Mouse (Mus musculus) kidney, embryonic 14.5 days (tissue): ENCODE measurements around the gene Mus81. TPM values are rescaled to one million over a fixed set of nuclear protein-coding genes. Genes with fewer than 3 reads are reported as not detected.
A peak's percentile ranks its signal among the peaks of the same experiment; 100 is the strongest.

ENCODE experiments used
- ATAC-seq: fragments of 200-750 bp; cut with Nextera tagmentation; 2 replicates; pipeline ENCODE4 v1.8.0; 2017; ENCODE audit warnings: moderate number of reproducible peaks, mild to moderate bottlenecking, moderate TSS enrichment, moderate library complexity; ENCODE audit not compliant: low FRiP score, low TSS enrichment
- H3K27ac ChIP-seq: fragments of 300-500 bp; sonication (generic); 2 replicates; pipeline ENCODE4 v1.5.1; 2014; ENCODE audit warnings: low read depth, mild to moderate bottlenecking, low read length, moderate library complexity, mixed read lengths
- H3K27me3 ChIP-seq: fragments of 300-500 bp; sonication (generic); 2 replicates; pipeline ENCODE4 v1.6.1; 2014; ENCODE audit warnings: mild to moderate bottlenecking, low read length; ENCODE audit not compliant: control insufficient read depth, insufficient read depth
- H3K36me3 ChIP-seq: fragments of 300-500 bp; sonication (generic); 2 replicates; pipeline ENCODE4 v1.6.1; 2014; ENCODE audit warnings: low read length, mixed read lengths; ENCODE audit not compliant: control insufficient read depth, insufficient read depth
- H3K4me1 ChIP-seq: fragments of 300-500 bp; sonication (generic); 2 replicates; pipeline ENCODE4 v1.6.1; 2014; ENCODE audit warnings: low read length, mixed read lengths; ENCODE audit not compliant: control insufficient read depth, insufficient read depth
- H3K4me2 ChIP-seq: fragments of 300-500 bp; sonication (generic); replicated peaks from 2 replicates; pipeline ENCODE4 v1.6.1; 2014; ENCODE audit warnings: low read depth, mild to moderate bottlenecking, low read length
- H3K4me3 ChIP-seq: fragments of 300-500 bp; sonication (generic); 2 replicates; pipeline ENCODE4 v1.5.1; 2014; ENCODE audit warnings: mild to moderate bottlenecking, low read length
- H3K9ac ChIP-seq: fragments of 300-500 bp; sonication (generic); 2 replicates; pipeline ENCODE4 v1.6.1; 2014; ENCODE audit warnings: low read depth, mild to moderate bottlenecking, low read length, moderate library complexity
- H3K9me3 ChIP-seq: fragments of 300-500 bp; sonication (generic); 2 replicates; pipeline ENCODE4 v1.6.1; 2016; ENCODE audit warnings: low read length; ENCODE audit not compliant: control insufficient read depth
- WGBS: fragments of 180-500 bp; shearing (Covaris S2); extraction: QIAGEN DNeasy Blood & Tissue Kit; methylation state at CpG from one replicate; pipeline ENCODE4 v1.1.7; 2014; 5-methylcytosine and 5-hydroxymethylcytosine counted together
- polyA plus RNA-seq: library from polyadenylated mRNA; unstranded; fragments of >200 nt; fragmentation: Nextera tagmentation; extraction: Ambion mirVana; gene quantifications from 2 replicates; pipeline ENCODE4 v1.2.1, GENCODE M21; 2014

Gene Mus81
- 36.2 and 42.2 TPM in 2 replicates for polyA plus RNA-seq

GRCm38 (mm10) chr19:5487768-5488550, at the start of gene Mus81:
TSS of gene Mus81 (minus strand) at chr19:5488402.
- Histone ChIP-seq H3K4me3 (peak within 1 kb of the TSS; percentile 56), H3K9ac (peak within 1 kb of the TSS; percentile 61), H3K27me3 (no peaks in the 10 kb centered on the region), H3K9me3 (no peaks in the 10 kb centered on the region), H3K36me3 (peaks cover 40% of the 10 kb centered on the region), H3K27ac (peak within 1 kb of the TSS; percentile 98), H3K4me2 (peak within 1 kb of the TSS; percentile 81), H3K4me1 (peaks cover 13% of the 10 kb centered on the region; the same call in 1 of the 2 replicates)
- peak; percentile 76 for ATAC-seq
- WGBS, result under 1% methylated on average over 39 of the region's 39 CpGs

DNA sequence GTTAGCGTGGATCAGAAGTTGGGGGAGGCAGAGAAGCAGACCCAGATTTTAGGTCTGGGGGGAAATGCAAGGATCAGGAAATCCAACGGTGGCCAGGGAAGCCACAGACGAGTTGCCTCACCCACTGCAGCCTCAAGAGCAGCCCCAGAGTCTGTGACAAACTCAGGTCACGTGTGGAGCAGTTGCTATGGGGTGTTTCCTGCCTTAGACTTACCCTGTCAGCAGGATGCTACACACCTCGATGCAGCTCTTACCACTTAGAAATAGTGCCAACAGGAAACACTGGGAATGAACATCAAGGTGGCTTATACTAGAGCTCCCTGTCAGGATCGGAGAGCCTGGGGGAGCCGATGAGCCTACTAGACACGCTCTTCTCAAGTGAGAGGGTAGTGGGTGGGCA, 44.3 kb upstream of the Mus81 start:
- H3K27ac ChIP-seq, result no peak overlapping the region
- no peak overlapping the region for H3K4me3 ChIP-seq
- no peak for ATAC-seq
- H3K9ac ChIP-seq, result no peak overlapping the region
- H3K9me3 ChIP-seq, result no peaks in the 10 kb centered on the region
- no peaks in the 10 kb centered on the region for H3K27me3 ChIP-seq
- no peak overlapping the region for H3K4me2 ChIP-seq
- 0 out of 2 replicates have a peak, but pooled peaks cover 3% of the 10 kb centered on the region for H3K4me1 ChIP-seq
- no peaks in the 10 kb centered on the region for H3K36me3 ChIP-seq
- 72% methylated on average over 8 of the region's 8 CpGs for WGBS

DNA sequence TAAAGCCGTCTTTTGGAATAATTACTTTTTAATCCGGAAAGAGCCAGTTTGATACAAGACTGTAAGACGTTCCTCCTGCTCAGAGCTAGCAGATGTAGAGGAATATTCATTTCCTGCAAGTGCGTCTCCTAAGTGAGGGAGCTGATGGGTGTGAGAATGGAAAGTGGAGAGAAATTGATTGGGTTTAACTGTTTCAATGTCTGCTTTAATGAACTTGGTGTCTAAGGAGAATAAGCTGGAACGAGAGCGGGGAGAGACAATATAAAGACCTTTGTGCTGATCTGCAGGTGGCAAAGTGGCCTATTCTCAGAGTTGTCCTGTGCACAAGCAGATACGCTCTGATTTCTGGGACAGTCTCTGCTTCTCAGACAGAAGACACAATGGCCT, 41.9 kb upstream of the Mus81 start:
- Histone ChIP-seq H3K27me3 (no peaks in the 10 kb centered on the region), H3K4me2 (no peak overlapping the region), H3K9me3 (no peaks in the 10 kb centered on the region), H3K36me3 (no peaks in the 10 kb centered on the region), H3K4me1 (0 out of 2 replicates have a peak, but pooled peaks cover 3% of the 10 kb centered on the region), H3K9ac (no peak overlapping the region), H3K27ac (no peak overlapping the region; the same call in 1 of the 2 replicates), H3K4me3 (no peak overlapping the region)
- 64% methylated on average over 7 of the region's 7 CpGs for WGBS
- no peak for ATAC-seq

- 0 out of 2 replicates have a peak, but pooled peaks cover 3% of the 10 kb centered on the region for H3K4me1 ChIP-seq
- peak overlapping the region; percentile 84 for H3K27ac ChIP-seq
- no peaks in the 10 kb centered on the region for H3K27me3 ChIP-seq
- peak; percentile 97 for ATAC-seq
- H3K4me2 ChIP-seq, result peak overlapping the region; percentile 42
- no peak overlapping the region for H3K9ac ChIP-seq
- H3K9me3 ChIP-seq, result no peaks in the 10 kb centered on the region
- H3K36me3 ChIP-seq, result no peaks in the 10 kb centered on the region
- H3K4me3 ChIP-seq, result peak overlapping the region; percentile 12; the same call in 1 of the 2 replicates
- 13% methylated on average over 20 of the region's 20 CpGs for WGBS
Measured at GRCm38 (mm10) chr19:5529325-5530137, 41.3 kb upstream of the Mus81 start.

DNA sequence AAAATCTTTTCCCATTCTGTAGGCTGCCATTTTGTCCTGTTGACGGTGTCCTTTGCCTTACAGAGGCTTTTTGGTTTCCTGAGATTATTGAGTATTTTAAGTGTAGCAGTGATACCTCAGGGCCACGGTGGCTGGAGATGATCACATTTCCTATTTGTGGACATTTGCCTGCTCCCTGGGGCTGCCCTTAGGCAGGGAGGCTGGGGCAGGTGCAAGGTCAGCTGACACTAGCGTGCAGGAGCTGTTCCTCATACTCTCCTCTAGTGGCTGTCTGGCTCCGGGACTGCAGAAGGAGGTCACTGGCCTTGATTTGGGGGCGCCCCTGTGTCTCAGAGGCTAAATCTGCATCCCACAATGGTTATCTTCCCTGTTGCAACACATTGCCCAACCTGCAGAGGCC, 37.0 kb upstream of the Mus81 start:
- WGBS, result 67% methylated on average over 5 of the region's 5 CpGs
- Histone ChIP-seq H3K4me2 (no peak overlapping the region), H3K4me3 (no peak overlapping the region), H3K27me3 (no peaks in the 10 kb centered on the region), H3K36me3 (no peaks in the 10 kb centered on the region), H3K27ac (no peak overlapping the region), H3K9me3 (no peaks in the 10 kb centered on the region), H3K4me1 (0 out of 2 replicates have a peak, but pooled peaks cover 3% of the 10 kb centered on the region), H3K9ac (no peak overlapping the region)
- no peak for ATAC-seq

GRCm38 (mm10) chr19:5518721-5519120, 30.5 kb upstream of the Mus81 start:
- WGBS, result 88% methylated on average over 3 of the region's 3 CpGs
- no peak for ATAC-seq
- H3K27me3 ChIP-seq, result no peaks in the 10 kb centered on the region
- H3K4me2 ChIP-seq, result no peak overlapping the region
- H3K36me3 ChIP-seq, result no peaks in the 10 kb centered on the region
- no peak overlapping the region for H3K4me3 ChIP-seq
- no peaks in the 10 kb centered on the region for H3K4me1 ChIP-seq
- H3K27ac ChIP-seq, result no peak overlapping the region
- no peaks in the 10 kb centered on the region for H3K9me3 ChIP-seq
- no peak overlapping the region for H3K9ac ChIP-seq

DNA sequence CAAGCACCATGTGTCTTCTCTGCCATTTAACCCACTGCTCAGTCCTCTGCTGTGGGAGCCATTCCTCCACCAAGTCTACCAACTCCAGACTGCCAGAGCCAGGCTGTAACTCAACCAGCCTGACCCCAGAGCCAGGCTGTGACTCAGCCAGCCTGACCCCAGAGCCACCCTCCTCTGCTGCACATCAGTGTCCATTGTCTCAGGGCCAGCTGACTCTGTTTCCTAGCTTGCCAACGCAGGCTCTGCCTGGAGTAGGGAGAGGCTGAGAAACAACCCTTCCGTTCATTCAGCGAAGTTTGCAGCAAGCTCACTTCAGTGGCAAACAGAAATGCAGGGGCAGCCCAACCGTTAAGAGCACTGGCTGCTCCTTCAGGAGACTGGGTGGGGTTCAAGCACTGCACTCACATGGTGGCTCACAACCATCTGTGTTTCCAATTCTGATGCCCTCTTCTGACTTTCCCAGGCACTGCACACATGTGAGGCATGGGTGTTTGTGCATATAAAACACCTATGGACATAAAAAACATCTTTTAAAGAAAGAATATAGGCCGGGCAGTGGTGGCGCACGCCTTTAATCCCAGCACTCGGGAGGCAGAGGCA, 28.8 kb upstream of the Mus81 start:
- no peak overlapping the region for H3K4me2 ChIP-seq
- H3K27ac ChIP-seq, result no peak overlapping the region
- H3K36me3 ChIP-seq, result no peaks in the 10 kb centered on the region
- WGBS, result 79% methylated on average over 8 of the region's 8 CpGs
- H3K4me3 ChIP-seq, result no peak overlapping the region
- H3K9me3 ChIP-seq, result no peaks in the 10 kb centered on the region
- H3K4me1 ChIP-seq, result no peaks in the 10 kb centered on the region
- ATAC-seq, result no peak
- no peaks in the 10 kb centered on the region for H3K27me3 ChIP-seq
- H3K9ac ChIP-seq, result no peak overlapping the region

DNA sequence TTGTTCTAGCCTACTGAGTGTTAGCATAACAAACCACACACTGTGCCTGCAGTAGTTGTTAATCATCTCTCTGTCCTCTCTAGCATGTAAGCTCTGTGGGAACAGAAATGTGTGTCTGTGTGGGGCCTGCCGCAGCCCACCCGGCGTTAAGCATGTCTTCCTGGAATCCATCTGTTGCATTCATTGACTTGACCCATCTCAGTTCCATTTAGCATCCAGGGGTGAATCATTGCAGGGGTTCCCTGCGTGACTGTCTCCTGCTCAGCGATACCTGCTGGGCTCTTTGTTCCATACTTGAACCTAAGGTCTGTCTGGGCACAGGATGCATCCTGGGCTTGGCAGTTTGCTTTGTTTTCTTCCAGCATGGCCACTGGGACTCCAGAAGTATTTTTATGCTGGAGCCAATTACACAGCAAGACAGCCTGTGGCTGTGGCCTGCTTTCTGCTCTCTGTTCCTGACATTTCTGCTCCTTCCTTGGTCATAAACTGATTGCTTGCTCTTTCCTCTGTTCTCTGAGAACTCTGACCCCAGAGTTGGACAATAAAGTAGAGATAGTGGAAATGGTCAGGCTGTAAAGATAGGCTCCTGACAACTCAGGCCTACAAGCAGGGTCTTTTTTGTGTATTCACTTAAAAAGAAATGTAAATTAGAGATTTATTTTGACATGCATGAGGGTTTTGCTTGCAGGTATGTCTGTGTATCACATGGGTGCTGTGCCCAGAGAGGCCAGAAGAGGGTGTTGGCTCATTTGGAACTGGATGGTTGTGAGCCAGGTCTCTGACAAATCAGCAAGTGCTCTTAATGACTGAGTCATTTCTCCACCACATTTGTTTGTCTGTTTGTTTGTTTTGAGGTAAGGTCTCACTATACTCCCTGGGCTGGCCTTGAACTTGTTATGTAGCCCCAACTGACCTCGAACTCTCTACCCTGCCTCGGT, 27.9 kb upstream of the Mus81 start:
- no peaks in the 10 kb centered on the region for H3K36me3 ChIP-seq
- H3K9ac ChIP-seq, result no peak overlapping the region
- H3K4me1 ChIP-seq, result peaks cover 3% of the 10 kb centered on the region; the same call in 1 of the 2 replicates
- no peak for ATAC-seq
- no peak overlapping the region for H3K4me3 ChIP-seq
- 85% methylated on average over 7 of the region's 7 CpGs for WGBS
- no peak overlapping the region for H3K4me2 ChIP-seq
- no peaks in the 10 kb centered on the region for H3K27me3 ChIP-seq
- no peaks in the 10 kb centered on the region for H3K9me3 ChIP-seq
- no peak overlapping the region for H3K27ac ChIP-seq
